Mouse (Mus musculus): ENCODE data around the gene Idh3b.

- TF ChIP-seq POLR2A (IDR thresholded peaks at IDR 0.05; ENCODE audit: extremely low read depth, insufficient read depth, low read length) (no peak), CTCF (IDR thresholded peaks at IDR 0.05; ENCODE audit: extremely low read depth, insufficient read depth, low read length) (no peak)
Observed at GRCm38 (mm10) chr2:130297580-130297979, 13.2 kb upstream of the Idh3b start.
